Mouse (Mus musculus): ENCODE data around the gene Camp.

The Camp gene

DNA sequence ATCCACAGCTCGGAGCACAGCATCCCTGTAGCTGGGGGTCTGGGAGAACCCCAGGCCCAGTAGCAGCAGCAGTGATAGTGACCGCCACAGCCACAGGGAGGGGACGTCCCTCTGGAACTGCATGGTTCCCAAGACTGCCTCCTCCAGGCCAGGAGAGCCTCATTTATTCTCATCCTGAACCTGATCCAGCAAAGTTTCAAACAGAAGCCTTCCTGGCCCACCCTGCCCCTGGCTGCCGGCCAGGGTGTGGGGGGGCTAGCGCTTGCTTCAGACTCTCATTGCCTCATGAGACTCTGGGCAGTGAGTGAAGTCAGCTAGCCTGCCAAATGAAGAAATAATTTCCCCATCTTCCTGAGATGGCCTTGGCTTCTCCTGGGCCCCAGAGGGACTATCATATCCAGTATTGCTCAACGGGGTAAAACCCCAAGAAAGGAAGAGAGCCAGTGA lies at the start of gene Camp:
TSS of gene Camp (minus strand) at position 306 of the 447 bp plus-strand sequence.
- DNase-seq = peak; percentile 72

DNA sequence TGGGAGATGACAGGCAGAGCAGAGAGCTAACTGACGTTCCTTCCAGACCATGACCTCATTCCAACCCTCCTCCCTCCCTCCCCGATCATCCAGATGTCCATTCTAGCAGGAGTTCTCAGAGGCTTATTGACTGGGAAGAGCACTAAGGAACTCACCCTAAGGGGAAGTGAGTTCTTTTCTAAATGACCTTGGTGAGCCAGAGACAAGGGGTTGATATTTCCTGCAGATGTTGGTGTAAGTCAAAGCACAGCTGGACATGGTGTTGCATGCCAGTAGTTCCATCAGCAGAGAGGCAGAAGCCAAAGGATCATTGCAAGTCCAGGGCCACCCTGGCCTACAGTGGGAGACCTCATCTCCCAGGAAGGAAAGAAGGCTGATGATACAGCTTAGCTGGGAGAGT lies 48.6 kb upstream of the Camp start:
- DNase-seq = no peak

DNA sequence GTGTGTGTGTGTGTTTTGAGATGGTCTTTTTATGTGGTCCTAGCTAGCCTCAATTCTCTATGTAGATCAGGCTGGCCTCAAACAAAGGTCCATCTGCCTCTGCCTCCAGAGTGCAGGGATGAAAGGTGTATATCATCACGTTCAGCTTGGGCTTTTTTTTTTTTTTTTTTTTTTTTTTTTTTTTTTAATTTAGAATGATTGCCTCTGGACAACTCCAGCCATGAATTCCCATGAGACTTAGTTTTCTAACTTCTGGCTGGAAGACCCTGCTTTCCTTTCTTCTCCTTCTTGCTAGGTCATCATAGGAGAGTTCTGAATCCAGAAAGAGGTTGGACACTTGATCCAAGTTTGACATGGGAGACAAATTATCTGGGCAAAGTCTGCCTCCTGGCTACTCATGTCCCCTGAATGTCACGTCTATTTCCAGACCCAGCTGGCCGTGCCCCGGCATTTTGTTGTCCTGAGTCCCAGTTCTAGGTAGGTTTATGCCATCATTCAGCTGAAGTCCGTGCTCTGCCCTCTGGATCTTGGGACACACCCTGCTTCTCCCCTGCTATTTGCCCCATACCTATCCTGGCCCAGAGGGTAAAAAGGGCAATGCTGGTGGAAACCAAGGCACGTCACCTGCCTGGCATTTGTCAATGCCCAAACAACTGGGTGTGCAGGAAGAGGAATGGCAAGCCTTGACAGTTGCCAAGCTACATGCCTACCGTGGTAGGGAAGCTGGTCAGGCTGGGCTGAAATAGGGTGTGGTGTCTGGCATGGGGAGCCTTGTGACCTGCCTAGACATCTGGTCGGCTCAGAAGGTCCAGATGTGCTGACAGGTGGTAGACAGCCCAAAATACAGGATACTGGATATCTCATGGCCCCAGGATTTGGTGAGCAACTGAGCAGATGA lies 47.1 kb upstream of the Camp start:
- no peak for DNase-seq

DNA sequence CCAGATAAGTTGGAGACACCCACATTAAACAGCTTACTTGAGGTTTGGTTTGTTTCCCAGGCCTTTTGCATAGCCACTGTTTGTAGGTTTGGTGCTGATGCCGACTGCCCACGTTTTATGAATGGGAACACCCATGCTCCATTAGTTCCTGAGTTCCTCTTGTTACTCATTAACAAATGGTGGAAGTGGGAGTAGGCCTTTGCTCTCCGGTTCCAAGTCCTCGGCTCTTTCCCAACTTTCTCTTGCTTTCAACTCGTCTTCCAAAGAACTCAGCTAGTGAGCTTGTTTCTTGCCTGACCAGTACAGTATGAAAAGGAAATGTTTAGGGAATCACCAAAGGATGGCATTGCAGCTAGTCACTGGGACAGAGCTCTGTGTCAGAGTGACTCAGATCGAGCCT lies 46.2 kb upstream of the Camp start:
- DNase-seq = no peak

DNA sequence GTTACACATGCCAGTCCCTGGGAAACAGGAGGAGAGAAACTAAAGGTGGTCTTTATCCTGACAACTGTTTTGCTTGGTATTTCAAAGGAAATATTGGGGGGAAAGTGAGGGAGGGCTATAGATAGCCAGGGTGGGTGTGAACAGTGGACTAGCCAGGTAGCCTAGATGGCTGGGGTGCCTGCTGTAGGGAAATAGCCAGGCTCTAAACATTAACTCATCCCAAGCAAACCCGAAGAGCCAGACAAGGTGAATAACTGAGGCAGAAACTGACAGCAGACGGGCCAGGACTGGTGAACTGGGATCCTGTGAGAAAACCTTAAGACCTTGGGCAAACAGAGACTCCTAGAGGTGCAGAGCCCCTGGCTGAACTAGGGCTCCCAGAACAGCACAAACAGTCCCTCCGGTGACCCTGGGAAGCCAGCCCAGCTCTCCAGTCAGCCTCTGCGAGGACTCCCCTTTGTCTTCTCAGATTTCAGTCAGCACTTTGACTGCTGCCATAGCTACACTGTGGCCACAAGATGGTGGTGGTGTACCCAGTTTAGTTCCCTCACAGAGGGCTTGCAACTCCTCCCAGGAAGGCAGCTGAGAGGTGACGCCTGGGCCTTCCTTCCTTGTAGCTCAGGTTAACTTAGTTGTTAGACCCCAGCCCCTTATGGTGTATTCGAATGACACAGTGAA lies 45.1 kb upstream of the Camp start:
- DNase-seq = peak; percentile 77

DNA sequence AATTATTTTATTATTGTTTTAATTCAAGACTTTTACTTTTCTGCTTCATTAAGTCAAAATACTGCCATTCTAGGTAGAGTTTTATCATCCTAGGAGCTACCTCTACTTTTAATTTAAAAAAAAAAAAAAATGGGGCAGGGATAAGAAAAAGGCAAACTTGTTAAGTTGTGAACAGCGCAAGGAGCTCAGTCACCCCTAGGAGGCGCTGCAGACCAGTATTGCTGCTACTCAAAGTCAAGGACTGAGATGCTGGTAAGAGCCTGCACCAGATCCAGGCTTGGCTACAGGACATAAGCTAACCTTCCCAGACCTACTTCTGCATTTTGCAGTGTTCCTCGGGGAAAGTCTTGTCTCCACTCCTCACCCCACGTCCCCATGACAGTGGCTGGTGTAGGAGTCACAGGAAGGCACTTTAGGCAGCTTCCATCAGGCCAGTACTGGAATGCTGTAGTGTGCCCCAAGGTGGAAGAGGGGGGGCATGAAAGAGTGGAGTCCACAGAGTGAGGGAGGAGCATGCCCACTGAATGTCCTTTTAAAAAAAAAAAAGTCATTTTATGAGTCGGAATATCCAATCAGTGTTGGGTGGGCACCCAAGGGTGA lies 43.3 kb upstream of the Camp start:
- DNase-seq = peak; percentile 86

DNA sequence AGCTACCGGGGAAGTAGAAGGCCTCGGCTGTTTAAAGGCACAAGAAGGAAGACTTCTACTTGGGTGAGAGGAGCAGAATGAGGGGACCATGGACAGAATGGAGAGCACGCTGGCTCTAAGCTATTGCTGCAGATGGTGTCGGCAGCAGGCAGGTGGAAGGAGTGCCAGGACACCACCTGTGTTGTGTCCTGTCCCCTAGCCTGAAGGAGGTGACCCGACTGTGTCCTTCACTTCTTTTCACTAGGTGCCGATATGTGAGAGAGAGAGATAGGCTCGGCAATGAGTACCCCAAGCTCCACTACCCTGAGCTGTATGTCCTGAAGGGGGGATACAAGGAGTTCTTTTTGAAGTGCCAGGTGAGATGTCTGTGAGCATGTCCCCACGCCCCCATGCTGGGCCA lies 42.1 kb upstream of the Camp start:
- DNase-seq = no peak

DNA sequence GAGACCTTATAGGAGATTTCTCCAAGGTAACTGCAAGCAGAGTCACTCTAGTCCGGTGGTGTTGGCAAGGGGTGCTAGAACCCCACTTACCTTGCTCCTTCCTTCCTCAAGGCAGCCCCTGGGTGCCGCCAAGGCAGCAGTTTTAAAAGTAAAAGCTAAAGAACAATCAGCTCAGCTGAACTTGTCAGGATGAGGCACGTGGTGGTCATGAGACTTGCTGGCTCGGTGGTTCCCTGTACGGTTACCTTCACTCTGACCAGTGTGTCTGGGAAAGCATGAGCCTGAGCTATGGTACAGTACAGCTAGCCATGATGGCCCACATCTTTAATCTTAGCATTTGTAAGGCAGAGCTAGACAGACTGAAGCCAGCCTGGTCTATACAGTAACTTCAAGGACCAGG lies 37.9 kb upstream of the Camp start:
- DNase-seq = no peak

DNA sequence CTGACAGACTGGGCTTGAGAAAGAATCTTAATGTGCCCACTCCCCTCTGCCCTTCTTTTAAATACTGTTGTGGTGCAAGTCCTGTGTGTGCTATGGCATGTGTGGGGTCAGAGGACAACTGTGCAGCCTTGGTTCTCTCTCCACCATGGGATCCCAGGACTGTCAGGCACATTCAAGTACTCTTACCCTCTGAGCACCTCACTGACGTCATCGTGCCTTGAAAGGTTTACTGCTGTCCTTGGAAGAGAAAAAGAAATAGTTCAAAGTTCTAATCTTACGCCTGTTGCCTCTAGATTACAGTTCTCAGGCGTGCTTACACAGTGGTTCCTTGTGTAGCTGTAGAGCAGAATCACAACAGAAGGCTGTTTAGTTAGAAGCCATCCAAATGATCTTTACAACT lies 36.8 kb upstream of the Camp start:
- DNase-seq = no peak

DNA sequence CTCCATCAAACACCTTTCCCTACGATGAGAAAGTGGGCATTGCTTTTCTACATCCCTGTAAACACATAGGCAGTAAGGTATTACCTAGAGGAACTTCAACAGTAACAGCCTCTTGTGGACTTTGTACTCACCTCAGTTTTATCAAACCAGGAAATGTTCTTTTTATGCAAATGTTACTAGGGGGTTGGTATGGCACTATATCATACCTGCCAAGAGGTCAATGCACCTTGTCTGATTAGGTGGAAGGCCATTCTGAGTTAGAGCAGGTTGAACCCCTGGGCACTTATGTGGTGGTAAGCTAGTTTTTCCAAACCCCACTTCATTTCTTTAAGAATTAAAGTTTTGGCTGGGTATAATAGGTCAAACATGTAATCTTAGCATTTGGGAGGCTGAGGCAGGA lies 29.9 kb upstream of the Camp start:
- no peak for DNase-seq

DNA sequence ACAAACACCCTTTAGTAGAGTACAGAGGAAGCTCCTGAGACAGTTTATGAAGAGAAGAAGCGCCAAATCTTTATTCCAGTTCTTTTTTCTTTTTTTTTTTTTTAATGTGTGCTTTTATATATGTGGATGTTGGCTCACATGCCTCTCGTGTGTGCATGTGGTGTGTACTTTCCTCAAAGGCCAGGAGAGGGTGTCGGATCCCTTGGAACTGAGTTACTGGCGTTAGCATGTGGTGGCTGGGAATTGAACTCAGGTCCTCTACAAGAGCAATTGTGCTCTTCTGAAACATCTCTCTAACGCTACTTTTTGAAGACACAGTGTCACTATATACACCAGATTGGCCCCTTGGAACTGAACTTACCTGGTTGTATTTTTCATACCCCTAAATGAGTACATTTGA lies 28.2 kb upstream of the Camp start:
- no peak for DNase-seq

DNA sequence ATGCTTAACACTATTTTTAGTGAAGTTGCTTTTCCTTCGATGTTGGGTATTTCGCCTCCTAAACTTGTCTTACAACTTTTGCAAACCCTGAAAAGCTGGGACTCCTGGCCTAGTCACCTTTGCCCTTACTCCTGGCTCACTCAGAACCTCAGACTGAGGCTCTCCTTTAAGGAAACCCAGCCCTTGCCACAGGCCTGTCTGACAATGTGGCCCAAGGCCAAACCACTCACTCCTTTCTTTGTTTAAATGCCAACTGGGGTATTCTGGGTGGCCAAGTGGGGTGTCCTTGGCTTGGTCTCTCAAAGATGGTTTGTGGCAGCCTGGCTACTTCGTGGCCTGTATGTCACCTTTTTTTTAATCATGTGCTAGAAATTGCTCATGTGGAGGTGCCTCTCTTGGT lies 27.3 kb upstream of the Camp start:
- DNase-seq = peak; percentile 14

DNA sequence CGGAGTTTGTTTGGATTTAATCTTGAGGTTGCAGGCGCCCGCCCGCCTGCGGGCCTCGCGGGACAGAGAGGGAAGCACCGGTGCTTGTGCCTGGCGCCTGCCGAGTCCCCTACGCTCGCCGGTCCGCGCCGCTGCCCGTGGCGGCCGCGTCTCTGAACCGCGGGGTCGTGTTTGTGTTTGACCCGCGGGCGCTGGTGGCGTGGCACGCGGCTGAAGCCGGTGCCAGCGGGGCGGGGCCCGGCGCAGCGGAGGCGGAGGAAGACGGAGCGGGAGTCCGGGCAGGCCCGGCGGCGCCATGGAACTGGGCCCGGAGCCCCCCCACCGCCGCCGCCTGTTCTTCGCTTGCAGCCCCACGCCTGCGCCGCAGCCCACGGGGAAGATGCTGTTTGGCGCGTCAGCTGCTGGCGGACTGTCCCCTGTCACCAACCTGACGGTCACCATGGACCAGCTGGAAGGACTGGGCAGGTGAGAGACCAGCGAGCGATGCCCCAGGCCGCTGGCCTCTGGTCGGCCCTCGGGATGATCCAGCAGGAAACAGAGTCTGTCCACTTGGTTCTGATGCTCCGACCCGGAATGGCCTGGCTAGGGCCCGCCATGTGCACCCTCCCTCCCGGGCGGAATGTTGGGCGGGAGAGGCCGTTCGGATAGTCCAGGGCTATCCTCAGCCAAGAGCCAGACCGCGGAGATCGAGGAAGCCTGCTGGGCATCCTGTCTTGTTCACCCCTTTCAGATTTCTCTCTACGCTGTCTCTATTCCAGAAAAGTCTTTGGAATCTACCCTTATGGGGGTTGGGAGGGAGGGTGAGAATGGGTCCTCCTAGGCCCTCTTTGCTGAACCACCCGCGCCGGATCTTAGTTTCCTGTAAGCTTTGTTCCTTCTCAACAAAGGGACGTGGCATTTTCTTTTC lies 26.5 kb upstream of the Camp start:
- peak; percentile 65 for DNase-seq

DNA sequence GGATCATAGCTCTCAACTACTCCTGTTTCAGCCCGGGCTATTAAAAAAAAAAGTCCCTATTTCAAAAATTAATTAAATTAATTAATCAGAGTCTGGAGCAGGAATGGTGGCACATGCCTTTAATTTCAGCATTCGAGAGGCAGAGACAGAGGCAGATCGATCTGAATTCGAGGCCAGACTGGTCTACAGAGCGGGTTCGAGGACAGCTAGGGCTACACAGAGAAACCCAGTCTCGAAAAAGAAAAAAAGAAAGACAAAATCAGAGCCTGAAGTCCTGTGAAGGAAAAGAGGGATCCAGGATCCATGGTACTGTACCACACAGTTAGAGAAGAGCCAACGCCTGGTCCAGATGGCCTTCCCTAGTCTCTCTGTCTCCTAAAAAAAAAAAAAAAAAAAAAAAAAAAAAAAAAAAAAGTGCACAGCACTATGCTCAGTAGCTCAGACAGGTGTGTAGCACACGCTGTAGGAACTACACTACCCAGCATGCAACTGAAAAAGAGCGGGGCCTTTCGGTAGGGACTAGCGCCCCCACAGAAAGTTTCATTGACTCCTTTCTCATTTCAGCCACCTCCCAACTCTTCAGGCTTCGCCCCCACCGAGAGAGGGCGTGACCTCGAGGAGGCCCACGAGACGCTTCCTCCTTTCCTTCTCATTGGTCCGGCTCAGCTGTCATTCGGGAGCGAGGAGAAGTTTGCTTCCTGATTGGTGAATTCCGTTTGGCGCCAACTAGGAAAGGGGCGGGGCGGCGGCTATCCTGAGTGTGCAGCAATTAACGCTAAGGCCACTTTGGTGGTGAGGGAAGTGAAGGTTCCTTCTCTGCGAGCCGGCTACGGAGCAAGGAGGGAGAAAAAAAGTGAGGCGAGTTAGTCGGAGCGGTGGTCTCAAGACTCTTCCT lies 25.6 kb upstream of the Camp start, which contains the start of gene Cdc25a:
TSS of gene Cdc25a (plus strand) at position 783 of the 895 bp plus-strand sequence.
- peak; percentile 98 for DNase-seq

DNA sequence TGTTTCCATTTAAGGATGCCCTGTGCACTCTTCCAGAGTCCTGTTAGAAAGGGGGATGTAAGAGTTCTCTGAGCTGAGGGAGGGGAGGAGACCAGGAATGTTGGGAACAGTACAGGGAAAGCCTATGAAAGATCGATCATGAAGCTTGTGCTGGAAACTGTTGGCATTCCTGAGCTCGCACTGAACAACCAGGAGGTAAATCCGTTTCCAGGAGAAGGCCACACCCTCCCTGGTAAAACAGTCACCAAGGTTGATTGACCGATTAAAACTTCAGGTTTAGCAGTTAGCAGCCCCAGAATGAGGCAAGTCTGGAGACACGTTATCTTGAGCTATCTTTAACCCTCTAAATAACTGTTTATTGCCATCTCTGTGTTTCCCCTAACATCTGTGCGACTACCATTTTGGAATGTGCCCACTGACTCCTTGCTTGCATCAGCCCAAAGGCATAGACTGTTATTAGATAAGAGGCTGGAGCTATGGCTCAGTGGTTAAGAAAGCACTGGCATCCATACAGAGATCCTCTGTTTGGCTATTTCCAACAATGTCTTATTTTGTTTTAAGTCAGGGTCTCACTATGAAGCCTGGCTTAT lies 21.7 kb upstream of the Camp start:
- DNase-seq = no peak

DNA sequence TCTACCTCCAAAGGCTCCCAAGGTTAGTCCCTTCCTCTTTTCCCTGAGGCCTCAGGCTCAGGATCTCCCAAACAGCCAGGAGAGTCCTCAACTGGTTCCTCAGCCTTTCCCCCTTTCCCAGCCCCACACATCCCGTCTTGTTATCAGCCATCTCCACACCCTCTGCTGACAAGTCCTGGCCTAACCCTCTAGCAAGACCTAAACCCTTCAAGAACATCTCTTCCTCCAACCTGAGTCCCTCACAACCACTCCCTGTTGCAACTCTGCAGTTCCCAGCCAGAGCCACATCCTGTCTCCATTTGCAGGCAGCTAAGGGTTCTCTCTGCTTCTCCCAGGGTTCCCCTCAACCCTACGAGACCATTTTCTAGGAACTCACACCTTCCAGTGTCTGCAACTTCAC lies 16.8 kb upstream of the Camp start:
- no peak for DNase-seq

DNA sequence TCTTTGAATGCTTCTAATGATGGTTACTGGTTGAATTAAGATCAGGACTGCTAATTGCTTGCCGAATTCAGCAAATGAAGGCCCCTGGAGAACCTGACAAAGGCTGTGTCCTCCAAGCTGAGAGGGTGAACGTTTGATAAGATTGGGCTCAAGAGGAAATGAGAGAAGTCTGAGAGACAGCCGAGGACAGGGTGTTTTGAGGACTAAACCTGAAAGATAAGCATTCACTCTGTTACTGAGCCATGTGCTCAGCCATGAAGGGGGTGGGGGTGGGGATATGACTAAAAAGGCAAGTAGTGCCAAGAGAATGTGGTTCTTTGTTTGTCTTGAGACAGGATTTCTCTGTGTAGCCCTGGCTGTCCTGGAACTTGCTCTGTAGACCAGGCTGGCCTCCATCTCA lies 13.7 kb upstream of the Camp start:
- DNase-seq = no peak

DNA sequence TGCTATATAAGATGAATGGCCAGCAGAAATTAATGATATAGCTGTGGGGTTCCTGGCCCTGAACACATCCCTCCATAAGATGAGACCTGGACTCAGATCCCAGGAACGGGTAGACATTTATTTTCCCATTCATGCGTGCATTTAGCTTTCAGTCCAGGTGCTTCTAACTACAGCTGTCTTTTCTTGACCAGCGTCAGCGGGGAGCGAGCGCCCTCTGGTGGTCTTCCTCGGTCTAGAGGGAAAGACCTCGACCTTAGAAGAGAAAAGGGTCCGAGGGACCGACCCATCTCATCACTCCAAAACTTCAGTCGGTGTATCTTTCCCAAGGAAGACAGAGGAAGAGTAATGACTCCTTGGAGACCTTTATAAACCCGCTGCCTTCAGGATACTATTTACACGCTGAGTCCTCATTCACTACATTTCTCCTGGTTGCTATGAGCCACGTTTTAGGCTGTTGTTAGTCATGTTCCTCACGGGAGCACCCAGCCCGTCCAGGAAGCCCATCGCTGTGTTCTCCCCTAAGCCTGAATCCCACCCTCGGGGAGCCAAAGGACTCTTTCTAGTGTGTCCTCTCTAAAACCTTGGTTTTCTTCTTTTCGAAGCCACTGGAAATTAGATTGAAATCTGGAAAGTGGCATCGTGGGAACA lies 13.1 kb upstream of the Camp start:
- DNase-seq = peak; percentile 89

DNA sequence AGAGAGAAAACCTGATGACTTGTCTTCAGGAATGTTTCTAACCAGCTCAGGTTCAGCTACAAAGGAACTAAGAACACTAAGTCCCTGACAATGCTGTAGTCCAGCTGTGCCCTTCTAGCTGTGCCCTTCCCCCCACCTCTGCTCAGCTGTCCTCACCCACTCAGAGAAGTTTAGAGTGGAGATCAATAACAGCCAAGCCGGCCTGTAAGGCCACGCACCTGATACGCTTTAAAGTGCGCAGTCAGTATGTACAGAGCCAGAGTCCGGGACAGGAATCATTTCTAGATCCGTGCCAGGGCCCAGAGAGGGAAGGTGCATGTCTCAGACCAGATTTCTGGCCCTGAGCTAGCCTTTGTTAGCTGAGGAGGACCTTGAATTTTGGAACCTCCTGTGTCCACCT lies 6.5 kb upstream of the Camp start:
- DNase-seq = no peak

DNA sequence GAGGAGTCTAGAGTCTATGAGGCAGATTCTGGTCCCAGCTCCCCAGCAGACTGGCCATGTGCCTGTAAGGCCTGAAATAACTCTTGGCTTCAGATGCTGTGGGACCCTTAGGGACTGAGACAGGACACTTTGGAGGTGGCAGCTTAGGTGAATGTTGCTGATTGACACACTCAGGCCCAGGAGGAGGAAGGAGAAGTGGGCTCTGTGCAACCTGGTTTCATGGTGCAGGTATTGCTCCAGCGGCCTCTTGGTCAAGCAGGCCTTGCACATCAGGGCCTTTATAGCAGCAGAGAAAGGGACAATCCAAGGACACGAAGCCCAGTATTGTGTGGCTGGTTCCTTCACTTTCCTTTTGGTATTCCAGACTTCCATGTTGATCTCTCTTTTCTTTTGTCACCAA lies 4.9 kb upstream of the Camp start:
- no peak for DNase-seq

DNA sequence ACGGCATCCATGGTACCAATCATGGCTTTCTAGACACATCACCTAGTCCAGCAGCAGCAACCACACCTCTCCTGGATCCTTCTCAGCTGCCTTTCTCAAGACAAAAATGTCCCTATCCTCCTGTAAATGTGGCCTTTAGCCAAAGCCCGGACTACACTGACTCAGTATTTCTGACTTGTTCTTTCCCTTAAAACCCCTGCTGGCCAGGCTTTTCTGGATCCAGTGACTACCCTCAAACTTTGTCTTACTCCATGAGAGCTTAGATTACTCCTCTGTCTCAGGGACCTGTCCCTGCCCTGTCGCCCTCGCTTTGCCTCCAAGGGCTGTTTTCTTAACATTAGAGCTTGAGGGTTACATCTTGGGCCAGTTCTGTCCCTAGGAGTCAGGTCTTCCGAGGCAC lies 682 bp upstream of the Camp start:
- DNase-seq = no peak

Data from lung, postnatal 14 days (tissue).